Mouse (Mus musculus) midbrain, embryonic 11.5 days (tissue): ENCODE results near the gene Ceacam18. TPM values are rescaled to one million over a fixed set of nuclear protein-coding genes. Genes with fewer than 3 reads are reported as not detected.
A peak's percentile ranks its signal among the peaks of the same experiment; 100 is the strongest.

Experiments used
- ATAC-seq: fragments of 200-750 bp; cut with Nextera tagmentation; 2 replicates; pipeline ENCODE4 v1.8.0; 2017; ENCODE audit warnings: moderate TSS enrichment, moderate library complexity; ENCODE audit not compliant: low FRiP score
- DNase-seq: peaks from one replicate; pipeline ENCODE4 v3.0.0; 2015; ENCODE audit warnings: low spot score; ENCODE audit errors: missing footprints
- H3K27ac ChIP-seq: fragments of 300-500 bp; sonication (generic); 2 replicates; pipeline ENCODE4 v1.5.1; 2014; ENCODE audit warnings: low read depth, low read length
- H3K27me3 ChIP-seq: fragments of 300-500 bp; sonication (generic); 2 replicates; pipeline ENCODE4 v1.6.1; 2014; ENCODE audit warnings: mild to moderate bottlenecking, low read length, moderate library complexity, mixed read lengths; ENCODE audit not compliant: control insufficient read depth, insufficient read depth
- H3K36me3 ChIP-seq: fragments of 300-500 bp; sonication (generic); 2 replicates; pipeline ENCODE4 v1.6.1; 2014; ENCODE audit warnings: mild to moderate bottlenecking, low read length, moderate library complexity, mixed read lengths; ENCODE audit not compliant: control insufficient read depth, insufficient read depth
- H3K4me1 ChIP-seq: fragments of 300-500 bp; sonication (generic); 2 replicates; pipeline ENCODE4 v1.6.1; 2014; ENCODE audit warnings: low read length; ENCODE audit not compliant: control insufficient read depth, insufficient read depth
- H3K4me2 ChIP-seq: fragments of 300-500 bp; sonication (generic); 2 replicates; pipeline ENCODE4 v1.6.1; 2014; ENCODE audit warnings: mild to moderate bottlenecking, moderate library complexity
- H3K4me3 ChIP-seq: fragments of 300-500 bp; sonication (generic); 2 replicates; pipeline ENCODE4 v1.5.1; 2014; ENCODE audit warnings: low read depth, low read length
- H3K9ac ChIP-seq: fragments of 300-500 bp; sonication (generic); 2 replicates; pipeline ENCODE4 v1.6.1; 2014; ENCODE audit warnings: low read length
- H3K9me3 ChIP-seq: fragments of 300-500 bp; sonication (generic); 2 replicates; pipeline ENCODE4 v1.6.1; 2016; ENCODE audit warnings: low read length; ENCODE audit not compliant: control insufficient read depth
- WGBS: fragments of 180-500 bp; shearing (Covaris S2); extraction: QIAGEN DNeasy Blood & Tissue Kit; methylation state at CpG from one replicate; pipeline ENCODE4 v1.1.7; 2014; 5-methylcytosine and 5-hydroxymethylcytosine counted together
- polyA plus RNA-seq: library from polyadenylated mRNA; unstranded; fragments of >200 nt; fragmentation: Nextera tagmentation; extraction: Ambion mirVana; gene quantifications from 2 replicates; pipeline ENCODE4 v1.2.1, GENCODE M21; 2014

Gene Ceacam18
- polyA plus RNA-seq, 1 experiment from 2014 or later, result not detected

GRCm38 (mm10) chr7:43623819-43624218 lies 10.7 kb upstream of the Ceacam18 start:
- ATAC-seq (peak; percentile 59; the same call in 1 of the 2 replicates), DNase-seq (no peak)
- Histone ChIP-seq H3K9me3 (no peaks in the 10 kb centered on the region), H3K4me1 (no peaks in the 10 kb centered on the region), H3K9ac (no peak overlapping the region), H3K27ac (no peak overlapping the region), H3K4me2 (no peak overlapping the region), H3K36me3 (no peaks in the 10 kb centered on the region), H3K27me3 (no peaks in the 10 kb centered on the region), H3K4me3 (no peak overlapping the region)
- 17% methylated on average over 10 of the region's 10 CpGs for WGBS

- Histone ChIP-seq H3K36me3 (no peaks in the 10 kb centered on the region), H3K4me1 (no peaks in the 10 kb centered on the region), H3K9ac (no peak overlapping the region), H3K27ac (no peak overlapping the region), H3K4me2 (no peak overlapping the region), H3K27me3 (no peaks in the 10 kb centered on the region), H3K4me3 (no peak overlapping the region), H3K9me3 (no peaks in the 10 kb centered on the region)
- ATAC-seq, result peak; percentile 65
- no peak for DNase-seq
- WGBS, result 39% methylated on average over 3 of the region's 3 CpGs
Observed at GRCm38 (mm10) chr7:43625065-43625464, 9.4 kb upstream of the Ceacam18 start.

- no peak overlapping the region for H3K4me3 ChIP-seq
- H3K27ac ChIP-seq, result no peak overlapping the region
- ATAC-seq (no peak), DNase-seq (no peak)
- H3K9ac ChIP-seq, result no peak overlapping the region
- H3K27me3 ChIP-seq, result no peaks in the 10 kb centered on the region
- H3K9me3 ChIP-seq, result no peaks in the 10 kb centered on the region
- no peaks in the 10 kb centered on the region for H3K36me3 ChIP-seq
- no peak overlapping the region for H3K4me2 ChIP-seq
- no peaks in the 10 kb centered on the region for H3K4me1 ChIP-seq
- 79% methylated on average over 8 of the region's 8 CpGs for WGBS
Observed at GRCm38 (mm10) chr7:43625794-43626422, 8.6 kb upstream of the Ceacam18 start.

- H3K4me3 ChIP-seq, result no peak overlapping the region
- no peak for DNase-seq
- H3K4me2 ChIP-seq, result no peak overlapping the region
- ATAC-seq, result no peak
- no peaks in the 10 kb centered on the region for H3K4me1 ChIP-seq
- H3K27ac ChIP-seq, result no peak overlapping the region
- no peak overlapping the region for H3K9ac ChIP-seq
- WGBS, result 85% methylated on average over 4 of the region's 4 CpGs
- no peaks in the 10 kb centered on the region for H3K9me3 ChIP-seq
- H3K27me3 ChIP-seq, result no peaks in the 10 kb centered on the region
- no peaks in the 10 kb centered on the region for H3K36me3 ChIP-seq
Observed at GRCm38 (mm10) chr7:43633940-43634339, 567 bp upstream of the Ceacam18 start.

GRCm38 (mm10) chr7:43636194-43636593 lies 1.7 kb downstream of the Ceacam18 start:
- DNase-seq (no peak), ATAC-seq (no peak)
- H3K27ac ChIP-seq, result no peak overlapping the region
- H3K36me3 ChIP-seq, result no peaks in the 10 kb centered on the region
- WGBS, result 77% methylated on average over 2 of the region's 2 CpGs
- H3K4me3 ChIP-seq, result no peak overlapping the region
- no peak overlapping the region for H3K9ac ChIP-seq
- no peaks in the 10 kb centered on the region for H3K4me1 ChIP-seq
- no peaks in the 10 kb centered on the region for H3K9me3 ChIP-seq
- H3K27me3 ChIP-seq, result no peaks in the 10 kb centered on the region
- no peak overlapping the region for H3K4me2 ChIP-seq

GRCm38 (mm10) chr7:43637118-43637517 lies 2.6 kb downstream of the Ceacam18 start:
- WGBS, result 36% methylated on average over 1 of the region's 1 CpGs

GRCm38 (mm10) chr7:43642587-43642986 lies 8.1 kb downstream of the Ceacam18 start:
- Histone ChIP-seq H3K27ac (no peak overlapping the region), H3K27me3 (no peaks in the 10 kb centered on the region), H3K4me1 (no peaks in the 10 kb centered on the region), H3K4me2 (no peak overlapping the region), H3K4me3 (no peak overlapping the region), H3K36me3 (no peaks in the 10 kb centered on the region), H3K9ac (no peak overlapping the region), H3K9me3 (no peaks in the 10 kb centered on the region)
- 89% methylated on average over 5 of the region's 5 CpGs for WGBS
- ATAC-seq (no peak), DNase-seq (no peak)

More at GRCm38 (mm10) chr7:43637118-43637517, 2.6 kb downstream of the Ceacam18 start:
- ATAC-seq (no peak), DNase-seq (no peak)
- Histone ChIP-seq H3K36me3 (no peaks in the 10 kb centered on the region), H3K4me1 (no peaks in the 10 kb centered on the region), H3K9ac (no peak overlapping the region), H3K27me3 (no peaks in the 10 kb centered on the region), H3K4me2 (no peak overlapping the region), H3K27ac (no peak overlapping the region), H3K9me3 (no peaks in the 10 kb centered on the region), H3K4me3 (no peak overlapping the region)

GRCm38 (mm10) chr7:43643046-43643652 lies 8.6 kb downstream of the Ceacam18 start:
- DNase-seq, result no peak

GRCm38 (mm10) chr7:43652683-43653082 lies 18.2 kb downstream of the Ceacam18 start:
- Histone ChIP-seq H3K9ac (no peak overlapping the region), H3K4me1 (no peaks in the 10 kb centered on the region), H3K9me3 (no peaks in the 10 kb centered on the region), H3K4me2 (no peak overlapping the region), H3K36me3 (no peaks in the 10 kb centered on the region), H3K4me3 (no peak overlapping the region), H3K27me3 (no peaks in the 10 kb centered on the region), H3K27ac (no peak overlapping the region)
- 88% methylated on average over 6 of the region's 6 CpGs for WGBS
- DNase-seq, result no peak
- no peak for ATAC-seq

More at GRCm38 (mm10) chr7:43643046-43643652, 8.6 kb downstream of the Ceacam18 start:
- 84% methylated on average over 17 of the region's 17 CpGs for WGBS
- H3K36me3 ChIP-seq, result no peaks in the 10 kb centered on the region
- no peak overlapping the region for H3K9ac ChIP-seq
- ATAC-seq, result no peak
- H3K27me3 ChIP-seq, result no peaks in the 10 kb centered on the region
- no peak overlapping the region for H3K4me3 ChIP-seq
- no peaks in the 10 kb centered on the region for H3K4me1 ChIP-seq
- H3K27ac ChIP-seq, result no peak overlapping the region
- H3K9me3 ChIP-seq, result no peaks in the 10 kb centered on the region
- no peak overlapping the region for H3K4me2 ChIP-seq
